Mouse (Mus musculus): ENCODE results near the gene Kiss1. TPM values are rescaled to one million over a fixed set of nuclear protein-coding genes. Genes with fewer than 3 reads are reported as not detected.

Kiss1 gene
- polyA plus RNA-seq, 1 experiment from 2014 or later = not detected

GRCm38 (mm10) chr1:133370352-133370751, 48.7 kb downstream of the Kiss1 start:
- no peak for DNase-seq (ENCODE audit: low spot score)
- H3K4me1 ChIP-seq (ENCODE audit: control insufficient read depth, insufficient read depth, low read length) = peaks cover 12% of the 10 kb centered on the region
- WGBS = 74% methylated on average over 4 of the region's 4 CpGs
- H3K9me3 ChIP-seq (ENCODE audit: control insufficient read depth, low read length) = no peaks in the 10 kb centered on the region
- H3K9ac ChIP-seq (ENCODE audit: low read depth, low read length) = no peak overlapping the region
- H3K4me2 ChIP-seq (ENCODE audit: low read depth, low read length) = no peak overlapping the region
- H3K36me3 ChIP-seq (ENCODE audit: control insufficient read depth, insufficient read depth, low read length) = no peaks in the 10 kb centered on the region
- H3K27ac ChIP-seq (replicated peaks; ENCODE audit: low read depth, low read length) = no peak overlapping the region
- no peak overlapping the region for H3K4me3 ChIP-seq (ENCODE audit: low read depth, low read length)
- H3K27me3 ChIP-seq (replicated peaks; ENCODE audit: control insufficient read depth, insufficient read depth, low read length) = peaks cover 4% of the 10 kb centered on the region; the same call in 1 of the 2 replicates
- no peak for ATAC-seq (ENCODE audit: low read depth)

- Histone ChIP-seq H3K36me3 (ENCODE audit: control insufficient read depth, insufficient read depth, low read length) (no peaks in the 10 kb centered on the region), H3K27me3 (replicated peaks; ENCODE audit: control insufficient read depth, insufficient read depth, low read length) (no peaks in the 10 kb centered on the region), H3K9ac (ENCODE audit: low read depth, low read length) (no peak overlapping the region), H3K4me3 (ENCODE audit: low read depth, low read length) (no peak overlapping the region), H3K4me2 (ENCODE audit: low read depth, low read length) (no peak overlapping the region), H3K27ac (replicated peaks; ENCODE audit: low read depth, low read length) (no peak overlapping the region), H3K9me3 (ENCODE audit: control insufficient read depth, low read length) (no peaks in the 10 kb centered on the region), H3K4me1 (ENCODE audit: control insufficient read depth, insufficient read depth, low read length) (peaks cover 12% of the 10 kb centered on the region)
- 76% methylated on average over 6 of the region's 6 CpGs for WGBS
- ATAC-seq (ENCODE audit: low read depth) = no peak
- no peak for DNase-seq (ENCODE audit: low spot score)
These were observed 49.8 kb downstream of the Kiss1 start for GRCm38 (mm10) chr1:133371431-133371830.

GRCm38 (mm10) chr1:133372113-133372512, 50.4 kb downstream of the Kiss1 start:
- DNase-seq (ENCODE audit: low spot score) = no peak
- 62% methylated on average over 8 of the region's 8 CpGs for WGBS

GRCm38 (mm10) chr1:133375696-133376346, 54.1 kb downstream of the Kiss1 start:
- Histone ChIP-seq H3K4me1 (ENCODE audit: control insufficient read depth, insufficient read depth, low read length) (no peaks in the 10 kb centered on the region), H3K4me2 (ENCODE audit: low read depth, low read length) (no peak overlapping the region), H3K4me3 (ENCODE audit: low read depth, low read length) (no peak overlapping the region), H3K9ac (ENCODE audit: low read depth, low read length) (no peak overlapping the region), H3K27me3 (replicated peaks; ENCODE audit: control insufficient read depth, insufficient read depth, low read length) (no peaks in the 10 kb centered on the region), H3K9me3 (ENCODE audit: control insufficient read depth, low read length) (no peaks in the 10 kb centered on the region), H3K27ac (replicated peaks; ENCODE audit: low read depth, low read length) (no peak overlapping the region), H3K36me3 (ENCODE audit: control insufficient read depth, insufficient read depth, low read length) (no peaks in the 10 kb centered on the region)
- WGBS = 69% methylated on average over 10 of the region's 10 CpGs
- DNase-seq (ENCODE audit: low spot score) (no peak), ATAC-seq (ENCODE audit: low read depth) (no peak)

More at GRCm38 (mm10) chr1:133372113-133372512, 50.4 kb downstream of the Kiss1 start:
- H3K4me3 ChIP-seq (ENCODE audit: low read depth, low read length) = no peak overlapping the region
- peaks cover 12% of the 10 kb centered on the region for H3K4me1 ChIP-seq (ENCODE audit: control insufficient read depth, insufficient read depth, low read length)
- H3K27ac ChIP-seq (replicated peaks; ENCODE audit: low read depth, low read length) = no peak overlapping the region
- no peak for ATAC-seq (ENCODE audit: low read depth)
- no peaks in the 10 kb centered on the region for H3K27me3 ChIP-seq (replicated peaks; ENCODE audit: control insufficient read depth, insufficient read depth, low read length)
- no peaks in the 10 kb centered on the region for H3K36me3 ChIP-seq (ENCODE audit: control insufficient read depth, insufficient read depth, low read length)
- no peaks in the 10 kb centered on the region for H3K9me3 ChIP-seq (ENCODE audit: control insufficient read depth, low read length)
- H3K4me2 ChIP-seq (ENCODE audit: low read depth, low read length) = no peak overlapping the region
- H3K9ac ChIP-seq (ENCODE audit: low read depth, low read length) = no peak overlapping the region

GRCm38 (mm10) chr1:133377547-133377946, 55.9 kb downstream of the Kiss1 start:
- no peak overlapping the region for H3K27ac ChIP-seq (replicated peaks; ENCODE audit: low read depth, low read length)
- H3K4me3 ChIP-seq (ENCODE audit: low read depth, low read length) = no peak overlapping the region
- H3K4me1 ChIP-seq (ENCODE audit: control insufficient read depth, insufficient read depth, low read length) = no peaks in the 10 kb centered on the region
- ATAC-seq (ENCODE audit: low read depth) (no peak), DNase-seq (ENCODE audit: low spot score) (no peak)
- H3K4me2 ChIP-seq (ENCODE audit: low read depth, low read length) = no peak overlapping the region
- H3K9ac ChIP-seq (ENCODE audit: low read depth, low read length) = no peak overlapping the region
- H3K27me3 ChIP-seq (replicated peaks; ENCODE audit: control insufficient read depth, insufficient read depth, low read length) = no peaks in the 10 kb centered on the region
- no peaks in the 10 kb centered on the region for H3K36me3 ChIP-seq (ENCODE audit: control insufficient read depth, insufficient read depth, low read length)
- no peaks in the 10 kb centered on the region for H3K9me3 ChIP-seq (ENCODE audit: control insufficient read depth, low read length)
- 93% methylated on average over 5 of the region's 5 CpGs for WGBS

Other genes starting within 250 kb of the Kiss1 start
- gene Ppp1r15b, start 190.7 kb upstream of the Kiss1 start, polyA plus RNA-seq (2014; fragmentation: Nextera tagmentation; extraction: Ambion mirVana) = 42.0 and 42.1 TPM in 2 replicates
- gene Plekha6, start 157.7 kb upstream of the Kiss1 start, polyA plus RNA-seq (2014; fragmentation: Nextera tagmentation; extraction: Ambion mirVana) = 4.4 and 6.3 TPM in 2 replicates
- not detected in 2 replicates for gene Golt1a, start 12.1 kb upstream of the Kiss1 start, polyA plus RNA-seq (2014; fragmentation: Nextera tagmentation; extraction: Ambion mirVana)
- 5.9 and 6.6 TPM in 2 replicates for gene Ren1, start 28.6 kb downstream of the Kiss1 start, polyA plus RNA-seq (2014; fragmentation: Nextera tagmentation; extraction: Ambion mirVana)
- gene Etnk2, start 41.7 kb downstream of the Kiss1 start, polyA plus RNA-seq (2014; fragmentation: Nextera tagmentation; extraction: Ambion mirVana) = 3.3 and 3.4 TPM in 2 replicates
- gene Sox13, start 102.5 kb downstream of the Kiss1 start, polyA plus RNA-seq (2014; fragmentation: Nextera tagmentation; extraction: Ambion mirVana) = 5.4 and 6.6 TPM in 2 replicates

Data from embryonic facial prominence, embryonic 14.5 days (tissue).